Mouse (Mus musculus): ENCODE data around the gene Pml.

Gene Pml

GRCm38 (mm10) chr9:58202676-58203453 is 46.7 kb downstream of the Pml start:
- DNase-seq (ENCODE audit: low read depth, low spot score): no peak

DNA sequence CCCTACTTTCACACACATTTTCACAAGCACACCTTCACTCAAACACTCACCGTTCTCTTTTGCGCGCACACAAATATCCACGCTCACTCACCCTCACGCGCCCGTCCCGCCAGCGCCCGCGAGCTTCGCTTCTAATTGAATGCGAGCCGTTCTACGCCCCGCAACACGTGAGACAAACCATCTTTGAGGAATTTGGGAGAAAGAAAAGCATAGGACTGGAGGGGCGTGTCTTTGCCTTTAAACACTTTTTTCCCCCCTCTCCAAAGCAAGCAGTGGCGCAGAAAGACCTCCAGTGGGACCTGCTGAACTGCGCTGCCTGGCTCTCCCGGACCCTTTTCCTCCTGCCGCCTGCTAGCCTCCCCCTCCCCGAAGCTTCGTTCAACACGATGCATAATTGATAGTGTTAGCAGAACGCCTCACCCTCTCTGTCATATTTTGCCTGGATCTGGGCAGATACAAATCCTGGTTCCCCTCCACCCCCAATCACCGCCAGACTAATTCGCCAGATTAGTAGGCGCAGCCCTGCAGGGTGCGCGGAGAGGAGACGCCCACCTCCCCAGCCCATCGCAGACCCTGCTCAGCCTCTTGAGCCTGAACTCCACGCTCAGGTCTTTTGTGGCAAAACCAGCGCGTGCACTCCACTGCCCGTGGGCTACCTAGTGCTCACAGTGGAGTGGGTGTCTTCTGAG is 47.6 kb downstream of the Pml start:
- DNase-seq (ENCODE audit: low read depth, low spot score): peak; percentile 21

- no peak for DNase-seq (ENCODE audit: low read depth, low spot score)
These were observed 48.3 kb downstream of the Pml start for GRCm38 (mm10) chr9:58201091-58201842.

GRCm38 (mm10) chr9:58200270-58201090 is 49.1 kb downstream of the Pml start:
- DNase-seq (ENCODE audit: low read depth, low spot score): no peak

DNA sequence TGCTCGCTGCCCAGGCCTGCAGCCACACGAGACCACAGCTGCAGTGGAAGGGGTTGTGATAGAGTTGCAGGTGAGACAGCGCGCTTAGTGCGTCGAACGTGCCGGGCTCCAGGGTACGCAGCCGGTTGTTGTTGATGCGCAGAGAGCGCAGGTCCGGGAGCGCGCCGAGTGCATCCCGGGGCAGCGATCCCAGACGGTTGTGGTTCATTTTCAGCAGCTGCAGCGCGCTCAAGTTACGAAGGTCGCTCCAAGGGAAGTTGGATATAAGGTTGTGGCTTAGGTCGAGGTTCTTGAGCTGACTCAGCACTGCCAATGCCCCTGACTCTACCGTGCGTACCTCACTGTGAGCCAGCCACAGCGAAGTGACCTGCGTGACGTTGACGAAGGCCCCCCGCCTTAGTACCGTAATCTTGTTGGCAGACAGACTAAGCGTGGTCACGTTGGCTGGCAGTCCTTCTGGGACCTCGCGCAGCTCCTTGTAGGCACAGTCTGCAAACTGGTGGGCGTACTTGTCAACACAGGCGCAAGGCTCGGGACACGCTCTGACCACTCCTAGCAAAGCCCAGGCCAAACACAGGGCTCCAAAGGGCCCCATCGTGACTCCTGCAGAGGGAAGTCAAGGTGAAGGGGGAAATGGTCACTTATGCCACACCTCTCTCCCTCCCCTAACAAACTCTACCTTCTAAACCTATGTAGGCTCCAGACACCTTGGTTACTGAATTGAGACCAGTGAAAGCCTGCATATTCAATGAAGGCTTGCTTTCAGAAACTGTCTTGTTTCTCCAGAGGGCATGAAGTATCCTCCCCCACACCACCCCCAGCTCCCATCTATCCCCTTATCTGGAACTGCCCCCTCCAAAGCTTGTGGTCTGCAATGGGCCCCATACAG is 50.0 kb downstream of the Pml start:
- peak; percentile 47 for DNase-seq (ENCODE audit: low read depth, low spot score)

DNA sequence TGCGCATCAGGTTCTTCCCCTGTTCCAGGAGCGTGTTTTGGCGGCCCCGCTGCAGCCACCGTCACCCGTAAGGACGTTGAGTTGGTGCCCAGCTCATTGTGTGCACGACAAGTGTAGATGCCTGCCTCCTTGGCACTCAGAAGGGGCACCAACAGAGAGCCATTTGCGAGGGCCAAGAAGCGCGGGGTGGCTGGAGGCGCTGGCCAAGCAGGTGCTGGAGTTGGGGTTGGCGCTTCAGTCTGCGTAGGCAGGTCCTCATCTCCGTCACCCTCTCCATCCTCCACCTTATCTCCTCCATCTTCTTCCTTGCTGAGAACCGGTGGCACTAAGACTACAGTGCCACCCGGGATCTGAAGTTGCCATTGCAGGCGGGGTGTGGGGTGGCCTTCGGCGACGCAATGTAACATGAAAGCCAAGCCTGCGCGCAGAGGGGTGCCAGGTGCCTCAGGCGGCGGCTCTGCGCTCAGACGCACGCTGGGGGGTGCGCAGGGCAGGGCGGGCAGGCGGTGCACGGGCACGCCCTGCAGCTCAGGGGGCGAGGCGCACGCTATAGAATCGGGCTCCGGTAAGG is 50.7 kb downstream of the Pml start:
- DNase-seq (ENCODE audit: low read depth, low spot score): no peak

GRCm38 (mm10) chr9:58197781-58198701 is 51.5 kb downstream of the Pml start:
- DNase-seq (ENCODE audit: low read depth, low spot score): peak; percentile 54

DNA sequence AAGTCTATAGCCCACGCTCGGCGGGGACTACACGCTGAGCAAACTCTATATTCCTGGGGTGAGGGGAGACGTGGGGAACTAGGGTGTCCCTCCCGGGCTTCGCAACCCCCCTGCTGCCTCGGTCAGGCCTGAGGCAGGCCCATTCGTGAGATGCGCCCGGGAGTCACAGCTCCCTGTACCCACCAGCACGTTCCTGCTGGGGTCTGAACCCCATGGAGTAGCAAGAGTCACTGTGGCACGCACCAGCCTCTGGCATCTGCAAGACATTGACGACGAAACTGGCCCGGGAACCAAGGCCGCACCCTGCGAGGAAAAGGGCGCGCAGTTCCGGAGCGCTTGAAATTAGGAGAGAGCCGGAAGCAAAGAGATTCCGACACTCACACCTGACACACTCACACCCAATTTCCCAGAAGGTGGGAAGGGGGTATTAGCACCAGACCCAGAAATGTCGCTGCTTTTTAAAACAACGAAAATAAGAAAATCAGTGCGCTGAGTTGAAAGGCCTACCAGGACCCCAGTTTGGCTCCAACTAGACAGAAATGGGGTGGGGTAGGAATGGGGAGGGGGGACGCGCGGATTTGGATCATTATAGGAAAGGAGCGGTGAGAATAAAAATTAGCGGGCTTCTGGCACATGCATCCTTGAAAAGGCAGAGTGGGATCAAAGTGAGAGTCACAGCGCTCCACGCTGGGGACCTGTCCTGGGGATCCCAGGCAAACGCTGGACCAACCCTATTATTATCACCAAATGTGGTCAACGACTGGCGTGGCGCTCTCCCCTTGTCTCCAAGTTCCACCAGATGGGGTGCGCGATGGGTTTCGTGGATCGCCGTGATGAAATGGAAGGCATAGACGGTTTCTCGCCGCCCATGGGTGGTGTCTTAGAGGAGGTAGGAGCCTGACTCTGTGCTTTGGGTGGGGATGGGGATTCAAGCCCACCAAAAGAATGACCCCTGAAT is 52.7 kb downstream of the Pml start:
- DNase-seq (ENCODE audit: low read depth, low spot score): no peak

GRCm38 (mm10) chr9:58196141-58196540 is 53.4 kb downstream of the Pml start:
- DNase-seq (ENCODE audit: low read depth, low spot score): no peak

DNA sequence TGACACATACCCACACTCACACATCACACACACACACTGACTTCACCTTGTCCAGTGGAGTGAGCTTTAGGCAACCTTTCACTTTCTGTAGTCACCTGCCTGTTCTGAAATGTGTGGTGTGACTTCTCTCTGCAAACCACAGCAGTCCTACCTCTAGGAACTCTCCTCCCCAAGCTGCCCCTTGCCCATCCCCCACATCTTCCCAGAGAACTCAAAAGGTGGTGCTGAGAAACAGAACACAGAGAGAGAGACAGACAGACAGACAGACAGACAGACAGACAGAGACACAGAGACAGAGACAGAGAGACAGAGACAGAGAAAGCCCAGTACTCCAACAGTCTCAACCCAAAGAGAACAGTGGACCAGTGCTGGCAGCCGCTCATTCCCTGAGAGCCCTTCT is 53.9 kb downstream of the Pml start:
- DNase-seq (ENCODE audit: low read depth, low spot score): no peak

DNA sequence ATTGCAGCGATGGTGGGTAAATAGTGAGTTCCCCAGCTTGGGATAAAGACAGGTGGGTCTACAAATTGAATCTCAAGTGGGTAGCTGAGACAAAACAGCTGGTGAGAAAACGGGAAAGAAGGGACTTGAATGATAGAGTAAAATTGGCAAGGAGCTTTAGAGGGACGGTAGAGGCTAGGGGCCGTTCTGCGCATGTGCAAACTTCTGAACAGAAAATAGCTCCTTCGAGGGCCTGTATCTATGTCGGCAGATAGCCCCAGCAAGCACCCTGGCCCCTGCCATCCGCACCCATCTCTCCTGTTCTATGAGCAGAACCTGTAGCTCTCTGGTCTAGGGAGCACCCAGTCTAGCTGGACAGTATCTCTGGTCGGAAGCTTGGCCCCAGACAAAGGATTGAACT is 55.4 kb downstream of the Pml start:
- no peak for DNase-seq (ENCODE audit: low read depth, low spot score)

DNA sequence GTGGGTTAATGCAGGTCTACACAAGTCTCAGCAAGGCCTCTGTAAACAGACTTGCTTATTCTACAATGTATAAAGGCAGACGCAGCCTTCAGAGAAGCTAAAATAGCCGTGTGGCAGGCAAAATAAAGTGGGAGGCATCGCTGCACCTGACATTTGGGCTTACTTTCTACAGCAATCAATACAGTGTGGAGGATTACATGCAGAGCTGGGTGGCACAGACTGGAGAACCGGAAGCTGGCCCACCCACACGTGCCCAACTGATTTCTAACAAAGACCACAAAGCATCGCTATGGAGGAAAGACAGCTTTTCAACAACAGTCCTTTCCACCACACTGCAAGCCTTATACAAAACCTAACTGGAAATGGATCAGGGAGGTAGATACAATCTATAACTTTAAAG is 65.1 kb downstream of the Pml start:
- DNase-seq (ENCODE audit: low read depth, low spot score): no peak

GRCm38 (mm10) chr9:58179390-58179789 is 70.2 kb downstream of the Pml start:
- no peak for DNase-seq (ENCODE audit: low read depth, low spot score)

GRCm38 (mm10) chr9:58177165-58177564 is 72.4 kb downstream of the Pml start:
- no peak for DNase-seq (ENCODE audit: low read depth, low spot score)

- DNase-seq (ENCODE audit: low read depth, low spot score): no peak
These were observed 73.7 kb downstream of the Pml start for GRCm38 (mm10) chr9:58175745-58176487.

- DNase-seq (ENCODE audit: low read depth, low spot score): peak; percentile 50
These were observed 74.8 kb downstream of the Pml start for GRCm38 (mm10) chr9:58174818-58175251.

DNA sequence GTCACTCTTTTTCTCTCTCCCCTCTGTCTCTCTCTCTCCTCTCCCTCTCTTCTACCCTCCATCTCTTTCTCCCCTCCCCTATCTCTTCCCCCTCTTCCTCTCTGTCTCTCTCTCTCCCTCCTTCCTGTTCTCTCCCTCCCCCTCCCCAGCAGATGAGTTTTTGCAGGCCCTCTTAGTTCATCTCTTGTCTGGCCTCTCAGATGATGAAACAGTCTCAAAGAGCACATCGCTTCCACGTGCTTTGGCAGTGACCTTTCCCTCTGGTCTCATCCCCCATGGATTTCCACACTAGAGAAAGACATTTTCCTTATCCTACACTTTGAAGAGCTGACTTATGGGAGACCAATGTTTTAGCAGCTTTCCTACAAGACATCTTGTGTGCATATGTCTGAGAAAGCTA is 76.7 kb downstream of the Pml start:
- no peak for DNase-seq (ENCODE audit: low read depth, low spot score)
